Mouse (Mus musculus) urinary bladder, postnatal 36 days (tissue): ENCODE results near the gene Krt18.
A peak's percentile ranks its signal among the peaks of the same experiment; 100 is the strongest.
"Not testable (repeated sequence)": the region's sequence is repeated elsewhere in the genome, so short reads cannot be mapped to it uniquely, and the experiment has no call there.

Experiments used
- DNase-seq, 2 experiments: peaks; one replicate each; pipeline ENCODE4 v3.0.0; 2022; ENCODE audit warnings: low spot score in 2 of 2, mixed read lengths in 1 of 2

Gene Krt18

GRCm38 (mm10) chr15:102065661-102066325, 37.8 kb downstream of the Krt18 start:
- DNase-seq: peak; percentile 89 to 93

GRCm38 (mm10) chr15:102070476-102071467, 42.8 kb downstream of the Krt18 start:
- DNase-seq: no peak

DNA sequence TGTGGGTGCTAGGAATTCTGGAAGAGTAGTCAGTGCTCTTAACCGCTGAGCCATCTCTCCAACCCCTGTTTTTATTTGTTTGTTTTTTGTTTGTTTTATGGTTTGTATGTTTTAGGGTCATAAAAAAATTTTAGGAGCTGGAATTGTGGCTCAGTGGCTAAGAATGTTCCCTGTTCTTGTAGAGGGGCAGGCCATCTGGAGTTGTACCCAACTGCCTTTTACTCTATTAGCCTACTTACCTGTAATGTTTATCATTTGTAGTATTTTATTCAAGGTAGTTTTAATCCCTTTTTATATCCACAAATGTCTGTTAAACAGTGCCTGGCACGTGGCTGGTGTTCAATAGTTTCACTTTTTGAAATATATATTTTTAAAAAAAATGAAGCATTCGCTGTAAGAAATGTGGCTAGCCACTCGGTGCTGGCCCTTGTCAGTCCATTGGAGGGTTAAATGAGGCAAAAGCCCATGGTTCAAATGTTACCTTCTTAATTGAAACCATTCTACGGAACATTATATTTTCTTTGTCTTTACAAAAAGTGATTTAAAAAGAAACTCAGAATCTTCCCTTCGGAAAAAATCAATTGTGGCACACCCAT, 45.1 kb downstream of the Krt18 start:
- DNase-seq: no peak

DNA sequence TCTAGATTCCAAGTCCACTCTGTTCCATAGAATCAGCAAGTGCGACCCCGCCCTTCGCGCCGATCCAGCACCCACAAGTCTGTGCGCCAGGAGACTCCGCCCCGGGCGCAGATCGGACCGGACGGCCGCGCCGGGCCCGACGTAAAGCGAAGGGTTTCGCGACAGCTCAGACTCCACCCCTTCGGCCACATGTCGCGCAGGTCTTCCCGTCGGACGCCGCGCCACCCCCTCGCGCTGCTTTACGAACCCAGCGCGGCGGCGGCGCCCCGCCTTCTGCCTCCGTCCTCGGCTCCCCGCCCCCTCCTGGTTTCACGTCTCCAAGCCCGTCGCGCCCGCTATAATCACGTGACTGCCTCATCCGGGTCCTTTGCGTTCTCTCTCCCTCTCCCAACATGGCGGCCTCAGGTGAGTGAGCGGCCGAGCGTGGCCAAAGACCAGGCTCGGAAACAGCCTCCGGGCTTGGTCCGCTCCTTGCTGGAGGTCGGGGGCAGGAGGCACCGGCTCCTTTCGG, 45.6 kb downstream of the Krt18 start, which contains the start of gene Eif4b:
Gene Eif4b (plus strand): TSS at position 215 of the 511 bp plus-strand sequence.
- peak; percentile 98 to 99 for DNase-seq

DNA sequence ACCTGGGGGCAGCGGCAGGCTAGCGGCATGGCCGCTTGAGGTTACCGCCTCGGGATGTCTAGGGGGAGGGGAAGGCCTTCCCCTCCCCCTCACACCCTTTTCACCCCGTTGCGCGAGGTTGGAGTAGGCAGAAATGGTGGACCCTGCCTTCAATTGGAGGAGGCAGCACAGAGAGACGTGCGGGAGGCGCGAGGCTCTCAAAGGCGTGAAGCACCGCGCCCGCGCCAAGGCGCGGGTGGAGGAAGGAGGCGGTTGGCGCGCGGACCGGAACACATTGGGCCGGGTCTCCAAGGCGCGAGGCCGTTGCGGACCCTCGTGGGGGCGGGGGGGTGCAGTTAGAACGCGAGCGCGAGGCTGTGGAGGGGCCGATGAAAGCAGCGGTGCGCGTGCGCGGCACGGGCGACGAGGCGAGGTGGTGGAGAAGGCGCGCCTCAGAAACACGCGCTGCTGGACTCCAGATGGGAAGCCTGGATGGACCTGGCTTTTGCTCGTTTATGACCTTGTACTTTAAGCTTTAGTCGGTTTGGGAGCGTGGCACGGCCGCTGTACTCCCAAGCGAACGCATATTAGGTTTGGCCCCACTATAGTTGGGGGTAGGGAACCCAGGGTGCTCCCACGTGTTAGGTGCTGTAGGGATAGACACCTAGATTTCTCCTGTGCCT, 46.2 kb downstream of the Krt18 start:
- peak in 1 of 2 experiments; percentile 57 for DNase-seq

- no peak for DNase-seq
Observed at GRCm38 (mm10) chr15:102074876-102075585, 47.1 kb downstream of the Krt18 start.

DNA sequence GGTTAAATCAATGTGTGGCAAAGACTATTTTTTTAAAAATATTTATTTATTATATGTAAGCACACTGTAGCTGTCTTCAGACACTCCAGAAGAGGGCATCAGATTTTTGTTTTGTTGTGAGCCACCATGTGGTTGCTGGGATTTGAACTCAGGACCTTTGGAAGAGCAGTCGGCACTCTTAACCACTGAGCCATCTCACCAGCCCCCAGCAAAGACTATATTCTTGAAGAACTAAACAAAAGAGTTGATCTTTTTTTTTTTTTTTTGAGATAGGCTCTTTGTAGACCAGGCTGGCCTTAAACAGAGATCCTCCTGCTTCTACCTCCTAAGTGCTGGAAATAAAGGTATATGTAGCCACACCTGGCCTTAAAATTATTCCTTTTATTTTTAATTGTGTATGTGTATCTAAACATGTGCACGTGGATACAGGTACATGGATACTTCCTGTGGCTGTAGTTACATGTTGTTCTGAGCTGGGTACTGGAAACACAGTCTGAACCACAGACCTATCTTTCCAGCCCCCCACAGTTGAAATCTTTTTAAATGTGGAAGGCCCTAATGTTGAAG, 49.2 kb downstream of the Krt18 start:
- no peak for DNase-seq

- DNase-seq: no peak
Observed at GRCm38 (mm10) chr15:102079221-102079620, 51.2 kb downstream of the Krt18 start.

GRCm38 (mm10) chr15:102079924-102080323, 51.9 kb downstream of the Krt18 start:
- not testable (repeated sequence) for DNase-seq

DNA sequence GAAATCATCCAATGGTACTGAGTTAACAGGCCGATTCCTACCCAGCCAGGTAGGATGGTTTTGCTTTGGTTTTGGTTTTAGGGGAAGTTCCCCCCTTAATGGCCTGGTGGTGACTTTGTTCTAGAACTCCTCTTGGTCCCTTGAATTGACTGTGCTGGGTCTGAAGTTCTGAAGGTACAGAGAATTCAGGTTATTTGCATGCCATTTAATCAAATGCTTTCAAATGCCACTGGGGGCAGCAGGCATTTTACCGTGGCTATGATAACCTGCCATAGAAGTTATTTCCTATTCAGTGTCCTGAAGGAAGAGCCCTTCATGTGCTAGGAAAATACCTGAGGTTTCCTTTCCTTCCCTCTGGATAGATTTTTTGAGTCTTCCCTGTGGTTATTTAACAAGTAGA, 52.4 kb downstream of the Krt18 start:
- no peak for DNase-seq
